Mouse (Mus musculus): Measurements from ENCODE around the gene Klra3.
A peak's percentile ranks its signal among the peaks of the same experiment; 100 is the strongest.
"Not testable (repeated sequence)": the region's sequence is repeated elsewhere in the genome, so short reads cannot be mapped to it uniquely, and the experiment has no call there.

Klra3 gene

GRCm38 (mm10) chr6:130337411-130337810, at the start of gene Klra3:
Gene Klra3, minus strand, starts transcription at chr6:130337574.
- peak; percentile 6 for DNase-seq (ENCODE audit: low read depth, low spot score)
- Histone ChIP-seq H3K27me3 (ENCODE audit: control insufficient read depth, insufficient read depth, low read length, poor library complexity, severe bottlenecking) (no peaks in the 10 kb centered on the region), H3K36me3 (ENCODE audit: control insufficient read depth, insufficient read depth, low read length, poor library complexity, severe bottlenecking) (no peaks in the 10 kb centered on the region)

- no peak for DNase-seq (ENCODE audit: low read depth, low spot score)
- no peaks in the 10 kb centered on the region for H3K36me3 ChIP-seq (ENCODE audit: control insufficient read depth, insufficient read depth, low read length, poor library complexity, severe bottlenecking)
- no peaks in the 10 kb centered on the region for H3K27me3 ChIP-seq (ENCODE audit: control insufficient read depth, insufficient read depth, low read length, poor library complexity, severe bottlenecking)
Measured at GRCm38 (mm10) chr6:130386750-130387149, 49.4 kb upstream of the Klra3 start, which contains the start of gene Klra1. Gene Klra1, minus strand, starts transcription at chr6:130386874.

- Histone ChIP-seq H3K36me3 (ENCODE audit: control insufficient read depth, insufficient read depth, low read length, poor library complexity, severe bottlenecking) (no peaks in the 10 kb centered on the region), H3K27me3 (ENCODE audit: control insufficient read depth, insufficient read depth, low read length, poor library complexity, severe bottlenecking) (no peaks in the 10 kb centered on the region)
- DNase-seq (ENCODE audit: low read depth, low spot score), result no peak
Measured at GRCm38 (mm10) chr6:130385803-130386202, 48.4 kb upstream of the Klra3 start.

GRCm38 (mm10) chr6:130382375-130382774, 45.0 kb upstream of the Klra3 start:
- no peaks in the 10 kb centered on the region for H3K27me3 ChIP-seq (ENCODE audit: control insufficient read depth, insufficient read depth, low read length, poor library complexity, severe bottlenecking)
- DNase-seq (ENCODE audit: low read depth, low spot score), result peak; percentile 40

GRCm38 (mm10) chr6:130345381-130345780, 8.0 kb upstream of the Klra3 start:
- H3K27me3 ChIP-seq (ENCODE audit: control insufficient read depth, insufficient read depth, low read length, poor library complexity, severe bottlenecking); DNase-seq (ENCODE audit: low read depth, low spot score); H3K36me3 ChIP-seq (ENCODE audit: control insufficient read depth, insufficient read depth, low read length, poor library complexity, severe bottlenecking): not testable (repeated sequence)

More at GRCm38 (mm10) chr6:130382375-130382774, 45.0 kb upstream of the Klra3 start:
- H3K36me3 ChIP-seq (ENCODE audit: control insufficient read depth, insufficient read depth, low read length, poor library complexity, severe bottlenecking), result no peaks in the 10 kb centered on the region

- DNase-seq (ENCODE audit: low read depth, low spot score); H3K36me3 ChIP-seq (ENCODE audit: control insufficient read depth, insufficient read depth, low read length, poor library complexity, severe bottlenecking); H3K27me3 ChIP-seq (ENCODE audit: control insufficient read depth, insufficient read depth, low read length, poor library complexity, severe bottlenecking): not testable (repeated sequence)
Measured at GRCm38 (mm10) chr6:130341973-130342372, 4.6 kb upstream of the Klra3 start.

GRCm38 (mm10) chr6:130287984-130288649, 49.3 kb downstream of the Klra3 start:
- DNase-seq (ENCODE audit: low read depth, low spot score), result no peak
- H3K27me3 ChIP-seq (ENCODE audit: control insufficient read depth, insufficient read depth, low read length, poor library complexity, severe bottlenecking), result no peaks in the 10 kb centered on the region

GRCm38 (mm10) chr6:130281828-130282227, 55.5 kb downstream of the Klra3 start, which contains the start of gene Klra10:
Gene Klra10, minus strand, starts transcription at chr6:130281928.
- DNase-seq (ENCODE audit: low read depth, low spot score); H3K36me3 ChIP-seq (ENCODE audit: control insufficient read depth, insufficient read depth, low read length, poor library complexity, severe bottlenecking); H3K27me3 ChIP-seq (ENCODE audit: control insufficient read depth, insufficient read depth, low read length, poor library complexity, severe bottlenecking): not testable (repeated sequence)

More at GRCm38 (mm10) chr6:130287984-130288649, 49.3 kb downstream of the Klra3 start:
- H3K36me3 ChIP-seq (ENCODE audit: control insufficient read depth, insufficient read depth, low read length, poor library complexity, severe bottlenecking), result no peaks in the 10 kb centered on the region

Data from splenic B cell, adult 2 months (primary cell).